Mouse (Mus musculus) bone marrow macrophage, adult 2 months (primary cell): Measurements from ENCODE around the gene Pgm2.

Source experiments
- CTCF ChIP-seq: IDR thresholded peaks from 2 replicates; pipeline ENCODE4 v1.5.1; 2012; ENCODE audit warnings: low read depth, mild to moderate bottlenecking, low read length, moderate library complexity
- POLR2A ChIP-seq: IDR thresholded peaks from 2 replicates; pipeline ENCODE4 v1.6.1; 2012; ENCODE audit warnings: mild to moderate bottlenecking, low read depth, low read length, borderline replicate concordance

- no peak for TF ChIP-seq CTCF
- no peak for TF ChIP-seq POLR2A
These were observed 18.3 kb upstream of the Pgm2 start for GRCm38 (mm10) chr5:64074455-64074854.
